Mouse (Mus musculus): Measurements from ENCODE around the gene Btg3.
"Not testable (repeated sequence)": the region's sequence is repeated elsewhere in the genome, so short reads cannot be mapped to it uniquely, and the experiment has no call there.

Btg3 gene

GRCm38 (mm10) chr16:78376745-78377570, at the start of gene Btg3:
Gene Btg3, minus strand, starts transcription at chr16:78377192.
- DNase-seq (ENCODE audit: low read depth in 1 of 2, low spot score in 2 of 2) = peak; percentile 28 to 70

DNA sequence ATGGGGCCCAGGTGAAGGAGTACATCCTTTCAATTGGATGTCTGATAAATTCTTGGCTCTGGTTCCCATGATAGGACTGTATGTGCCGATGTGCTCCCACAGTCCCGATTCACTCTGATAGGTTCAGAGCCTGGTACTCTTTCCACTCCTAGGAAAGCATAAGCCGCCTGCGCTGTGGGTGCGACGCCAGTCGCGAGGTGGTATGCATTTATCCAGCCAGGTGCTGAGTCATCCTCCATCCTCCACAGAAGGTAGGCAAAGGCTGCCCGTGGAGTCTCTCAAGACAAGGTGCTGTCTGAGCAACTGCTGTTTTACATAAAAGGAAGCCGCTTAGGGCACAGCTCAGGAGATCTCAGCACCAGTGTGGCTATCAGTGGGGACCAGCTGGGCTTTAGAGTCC, 40.7 kb upstream of the Btg3 start:
- DNase-seq (ENCODE audit: low read depth in 1 of 2, low spot score in 2 of 2) = no peak

GRCm38 (mm10) chr16:78416500-78416899, 39.5 kb upstream of the Btg3 start:
- no peak for DNase-seq (ENCODE audit: low read depth in 1 of 2, low spot score in 2 of 2)

DNA sequence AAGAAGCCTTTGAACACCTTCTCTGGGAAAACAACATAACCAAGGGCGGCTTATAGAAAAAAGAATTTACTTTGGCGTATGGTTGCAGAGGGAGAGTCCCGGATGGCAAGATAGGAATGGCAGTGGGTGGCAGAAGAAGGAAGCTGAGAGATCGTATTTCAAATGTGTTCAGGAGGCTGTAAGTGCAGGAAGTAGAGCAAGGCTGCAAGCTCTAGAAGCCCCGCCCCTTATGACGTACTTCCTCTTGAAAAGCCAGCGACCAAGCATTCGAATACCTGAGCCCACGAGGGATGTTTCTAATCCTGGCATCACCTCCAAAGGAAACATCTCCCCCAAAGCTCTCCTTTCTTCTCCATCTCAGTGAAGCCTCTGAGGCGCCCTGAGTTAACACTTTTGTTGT, 33.0 kb upstream of the Btg3 start:
- DNase-seq (ENCODE audit: low read depth in 1 of 2, low spot score in 2 of 2) = no peak

DNA sequence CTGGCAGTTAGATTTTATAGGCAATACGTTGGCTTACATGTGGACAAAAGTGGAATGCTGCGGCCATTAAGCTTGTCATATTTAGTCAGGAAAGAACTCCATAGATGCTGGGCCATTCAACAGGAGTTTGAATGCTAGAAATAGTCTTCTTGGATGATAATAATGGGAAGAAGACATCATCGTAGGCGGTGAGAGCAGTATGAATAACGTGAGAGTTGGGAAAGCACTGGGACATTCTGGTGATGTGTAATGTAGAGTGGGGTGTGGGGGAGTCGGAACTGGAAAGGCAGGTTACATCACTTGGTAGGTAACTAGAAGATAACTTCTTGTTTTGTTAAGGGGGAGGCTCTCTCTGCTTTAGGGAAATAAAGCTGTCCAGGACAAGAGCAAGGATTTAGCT, 30.9 kb upstream of the Btg3 start:
- no peak for DNase-seq (ENCODE audit: low read depth in 1 of 2, low spot score in 2 of 2)

GRCm38 (mm10) chr16:78406657-78407056, 29.7 kb upstream of the Btg3 start:
- no peak for DNase-seq (ENCODE audit: low read depth in 1 of 2, low spot score in 2 of 2)

GRCm38 (mm10) chr16:78402316-78402715, 25.3 kb upstream of the Btg3 start:
- no peak for DNase-seq (ENCODE audit: low read depth in 1 of 2, low spot score in 2 of 2)

DNA sequence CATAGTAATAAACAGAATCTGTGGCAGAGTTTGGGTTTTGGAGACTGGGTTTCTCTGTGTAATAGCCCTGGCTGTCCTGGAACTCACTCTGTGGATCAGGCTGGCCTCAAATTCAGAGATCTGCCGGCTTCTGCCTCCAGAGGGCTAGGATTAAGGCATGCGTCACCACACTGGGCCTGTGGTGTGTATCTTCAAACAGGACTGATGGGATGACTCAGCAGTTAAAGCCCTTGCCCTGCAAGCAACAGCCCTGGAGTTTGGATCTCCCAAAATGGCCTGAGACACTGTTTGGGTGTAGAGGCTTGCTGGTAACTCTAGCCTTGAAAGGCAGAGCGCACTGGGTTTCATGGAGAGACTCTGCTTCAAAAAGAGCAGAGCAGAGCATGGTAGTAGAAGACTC, 22.4 kb upstream of the Btg3 start:
- no peak for DNase-seq (ENCODE audit: low read depth in 1 of 2, low spot score in 2 of 2)

DNA sequence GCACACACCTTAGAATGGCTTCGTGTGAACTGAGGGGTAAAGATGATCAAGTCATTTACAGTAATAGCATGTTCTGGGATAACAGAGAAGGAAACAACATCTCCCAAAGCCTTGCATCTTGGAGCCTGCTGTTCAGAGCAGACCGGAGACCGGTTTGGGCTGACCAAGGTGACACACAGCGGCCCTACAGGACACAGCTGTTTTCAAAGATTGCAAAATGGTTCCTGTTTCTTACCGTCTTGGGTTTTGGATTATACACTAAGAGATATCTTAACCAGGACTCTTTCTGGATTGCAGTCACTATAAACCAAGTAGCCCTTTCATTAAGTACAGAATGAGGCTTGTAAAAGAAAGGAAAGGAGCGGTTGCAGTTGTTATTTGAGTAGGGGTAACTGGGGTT, 21.7 kb upstream of the Btg3 start:
- DNase-seq (ENCODE audit: low read depth in 1 of 2, low spot score in 2 of 2) = no peak

DNA sequence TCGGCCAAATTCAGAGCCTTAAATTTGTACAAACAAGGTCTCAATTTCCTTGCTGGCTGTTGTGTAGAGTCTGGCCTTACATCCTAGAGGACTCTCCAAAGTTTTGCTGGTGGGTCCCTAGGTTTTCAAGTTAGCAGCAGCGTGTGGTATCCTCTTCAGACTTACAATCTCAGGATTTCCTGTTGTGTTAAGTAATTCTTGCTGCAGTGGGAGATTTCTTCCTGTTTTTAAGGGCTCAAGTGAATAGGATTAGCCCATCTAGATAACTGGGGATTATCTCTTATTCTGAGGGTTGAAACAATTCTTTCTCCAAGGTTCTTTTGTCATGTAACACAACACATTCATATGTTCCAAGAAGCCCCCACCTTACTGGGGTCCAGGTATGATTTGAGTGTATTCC, 14.4 kb upstream of the Btg3 start:
- no peak for DNase-seq (ENCODE audit: low read depth in 1 of 2, low spot score in 2 of 2)

DNA sequence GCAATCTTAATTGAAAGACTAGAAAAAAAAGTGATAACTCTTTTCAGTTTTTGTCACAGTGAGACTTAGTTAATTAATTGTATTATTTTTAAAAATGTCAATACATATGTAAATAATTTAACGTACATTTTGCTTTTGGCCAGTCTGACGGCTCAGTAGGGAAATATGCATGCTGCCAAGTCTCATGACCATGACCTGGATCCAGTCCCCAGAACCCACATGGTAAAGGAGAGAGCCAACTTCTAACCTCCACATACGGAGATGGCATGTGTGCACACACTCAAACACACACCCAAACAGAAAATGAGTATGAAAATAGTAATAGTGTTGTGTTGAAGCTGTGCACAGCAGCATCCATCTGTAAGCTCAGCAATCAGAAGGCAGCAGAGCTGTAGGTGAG, 13.0 kb upstream of the Btg3 start:
- no peak for DNase-seq (ENCODE audit: low read depth in 1 of 2, low spot score in 2 of 2)

DNA sequence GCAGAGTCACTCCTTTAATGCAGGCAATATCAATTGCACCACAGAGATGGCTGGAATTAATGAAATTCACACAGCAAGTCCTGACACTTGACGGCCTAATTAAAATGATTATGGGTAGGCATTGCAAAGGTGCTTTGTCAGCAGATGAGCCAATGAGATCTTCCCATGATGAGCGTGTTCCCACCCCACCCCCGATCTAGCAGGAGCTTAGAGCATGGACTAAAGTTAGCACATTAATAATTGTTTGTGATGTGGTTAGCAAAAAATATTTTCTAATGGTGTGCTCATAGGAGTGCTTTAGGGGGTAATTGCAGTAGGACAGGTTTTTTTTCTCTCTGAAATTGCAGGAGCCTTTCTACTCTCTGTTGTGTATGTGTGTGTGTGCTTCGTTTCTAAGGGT, 12.1 kb upstream of the Btg3 start:
- DNase-seq (ENCODE audit: low read depth in 1 of 2, low spot score in 2 of 2) = no peak

- DNase-seq (ENCODE audit: low read depth in 1 of 2, low spot score in 2 of 2) = no peak
Measured at GRCm38 (mm10) chr16:78378493-78378892, 1.5 kb upstream of the Btg3 start.

GRCm38 (mm10) chr16:78375821-78376691, 936 bp downstream of the Btg3 start:
- peak; percentile 5 to 50 for DNase-seq (ENCODE audit: low read depth in 1 of 2, low spot score in 2 of 2)

- no peak for DNase-seq (ENCODE audit: low read depth in 1 of 2, low spot score in 2 of 2)
Measured at GRCm38 (mm10) chr16:78375222-78375621, 1.8 kb downstream of the Btg3 start.

GRCm38 (mm10) chr16:78373743-78374142, 3.2 kb downstream of the Btg3 start:
- DNase-seq (ENCODE audit: low read depth in 1 of 2, low spot score in 2 of 2) = no peak

DNA sequence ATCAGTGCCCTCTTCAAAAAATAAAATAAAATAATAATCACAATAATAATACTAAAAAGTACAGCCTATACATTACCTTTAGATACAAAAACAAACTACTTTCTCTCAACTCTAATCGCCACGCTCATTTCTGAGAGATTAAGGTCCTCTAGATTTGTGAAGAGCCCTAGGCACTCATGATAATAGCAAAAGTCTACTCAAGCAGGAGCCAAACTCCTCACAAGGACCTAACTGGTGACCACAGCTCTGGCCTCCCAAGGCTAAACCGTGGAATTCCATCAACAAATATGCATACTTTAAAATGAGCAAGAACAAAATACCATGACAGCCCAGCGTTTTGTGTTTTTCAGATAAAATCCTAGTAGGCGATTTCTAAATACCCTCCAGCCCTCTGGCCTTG, 4.2 kb downstream of the Btg3 start:
- no peak for DNase-seq (ENCODE audit: low read depth in 1 of 2, low spot score in 2 of 2)

- no peak for DNase-seq (ENCODE audit: low read depth in 1 of 2, low spot score in 2 of 2)
Measured at GRCm38 (mm10) chr16:78371491-78372046, 5.4 kb downstream of the Btg3 start.

DNA sequence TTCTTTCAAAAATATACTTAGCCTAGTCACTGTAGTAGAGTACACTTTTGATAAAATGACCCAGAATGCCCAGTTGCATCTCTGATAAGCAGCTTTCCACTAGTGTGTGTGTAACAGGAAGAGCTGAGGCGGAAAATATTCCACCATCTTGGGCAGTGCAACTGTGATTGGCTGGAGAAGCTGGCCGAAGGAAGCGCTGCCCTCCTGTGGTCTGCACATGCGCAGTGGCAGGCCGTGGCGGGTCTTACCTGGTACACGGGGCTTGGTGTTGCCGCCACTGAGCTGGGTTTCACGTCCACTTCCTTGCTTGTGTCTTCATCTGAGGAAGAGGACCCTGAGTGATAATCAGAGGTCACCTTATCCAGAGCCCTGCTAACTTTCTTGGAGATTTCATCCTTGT, 12.4 kb downstream of the Btg3 start:
- DNase-seq (ENCODE audit: low read depth in 1 of 2, low spot score in 2 of 2) = not testable (repeated sequence)

- no peak for DNase-seq (ENCODE audit: low read depth in 1 of 2, low spot score in 2 of 2)
Measured at GRCm38 (mm10) chr16:78361466-78361865, 15.5 kb downstream of the Btg3 start.

DNA sequence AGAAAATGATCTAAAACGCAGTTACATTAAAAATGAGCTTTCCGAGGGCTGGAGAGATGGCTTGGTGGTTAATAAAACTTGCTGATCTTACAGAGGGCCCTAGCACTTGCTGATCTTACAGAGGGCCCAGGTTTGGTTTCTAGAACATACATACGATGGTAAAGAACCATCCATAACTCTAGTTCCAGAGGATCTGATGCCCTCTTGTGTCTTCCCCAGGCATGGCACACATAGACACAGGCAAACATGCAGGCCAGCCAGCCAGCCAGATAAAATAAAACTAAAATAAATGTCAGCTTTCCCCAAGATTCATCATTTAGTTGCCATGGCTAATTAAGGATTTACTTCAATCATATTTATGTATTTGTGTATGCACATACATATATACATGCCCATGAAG, 19.2 kb downstream of the Btg3 start:
- no peak for DNase-seq (ENCODE audit: low read depth in 1 of 2, low spot score in 2 of 2)

DNA sequence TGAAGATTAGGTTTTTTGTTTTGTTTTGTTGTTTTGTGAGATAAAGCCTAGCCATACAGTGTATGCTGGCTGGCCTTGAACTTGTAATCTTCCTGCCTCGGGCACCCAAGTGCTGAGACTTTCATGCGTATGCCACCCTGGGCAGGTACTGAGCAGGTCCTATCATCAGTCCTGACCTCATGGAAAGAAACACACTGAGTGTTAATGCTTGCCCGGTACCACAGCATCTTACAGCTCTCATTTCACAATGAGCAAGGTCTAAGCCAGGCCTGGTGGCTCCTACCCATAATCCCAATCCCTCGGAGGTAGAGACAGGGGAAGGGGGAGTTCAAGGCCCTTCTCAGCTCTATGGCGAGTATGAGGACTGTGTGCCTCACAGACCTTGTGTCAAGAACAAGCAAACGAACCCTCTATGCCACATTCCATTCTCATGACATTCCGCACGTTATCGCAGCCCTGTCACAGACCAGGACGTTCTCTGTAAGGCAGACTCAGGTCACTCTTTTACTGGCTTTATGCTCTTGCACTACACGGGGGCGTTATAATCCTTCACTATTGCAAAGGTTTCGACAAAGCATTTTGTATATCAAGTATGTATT, 29.6 kb downstream of the Btg3 start:
- no peak for DNase-seq (ENCODE audit: low read depth in 1 of 2, low spot score in 2 of 2)

Data from monocyte, adult 2 months (primary cell).